Mouse (Mus musculus): ENCODE measurements around the gene Tomt. TPM values are rescaled to one million over a fixed set of nuclear protein-coding genes. Genes with fewer than 3 reads are reported as not detected.
A peak's percentile ranks its signal among the peaks of the same experiment; 100 is the strongest.

The Tomt gene
- polyA plus RNA-seq, 1 experiment, result not detected

GRCm38 (mm10) chr7:101896104-101897066 lies 9.8 kb downstream of the Tomt start:
- WGBS, result under 1% methylated on average over 57 of the region's 57 CpGs
- H3K27ac ChIP-seq (ENCODE audit: control insufficient read depth, insufficient read depth, low read depth, low read length, poor library complexity), result peak overlapping the region; percentile 77
- peak overlapping the region; percentile 92 for H3K4me3 ChIP-seq (replicated peaks; ENCODE audit: control insufficient read depth, low read depth, low read length)
- TF ChIP-seq CTCF (IDR thresholded peaks at IDR 0.05; ENCODE audit: control insufficient read depth, insufficient read depth, low read length) (no peak), POLR2A (IDR thresholded peaks at IDR 0.05; ENCODE audit: borderline replicate concordance, control insufficient read depth, low read depth, low read length) (peak; percentile 66; the same call in 1 of the 2 replicates)
- peaks cover 3% of the 10 kb centered on the region for H3K4me1 ChIP-seq (ENCODE audit: control insufficient read depth, insufficient read depth, low read length)

- Histone ChIP-seq H3K4me3 (replicated peaks; ENCODE audit: control insufficient read depth, low read depth, low read length) (peak overlapping the region; percentile 92), H3K4me1 (ENCODE audit: control insufficient read depth, insufficient read depth, low read length) (peaks cover 3% of the 10 kb centered on the region), H3K27ac (ENCODE audit: control insufficient read depth, insufficient read depth, low read depth, low read length, poor library complexity) (peak overlapping the region; percentile 69)
- 38% methylated on average over 9 of the region's 9 CpGs for WGBS
- TF ChIP-seq POLR2A (IDR thresholded peaks at IDR 0.05; ENCODE audit: borderline replicate concordance, control insufficient read depth, low read depth, low read length), result no peak
- TF ChIP-seq CTCF (IDR thresholded peaks at IDR 0.05; ENCODE audit: control insufficient read depth, insufficient read depth, low read length), result no peak
Measured at GRCm38 (mm10) chr7:101895695-101896094, 10.5 kb downstream of the Tomt start.

DNA sequence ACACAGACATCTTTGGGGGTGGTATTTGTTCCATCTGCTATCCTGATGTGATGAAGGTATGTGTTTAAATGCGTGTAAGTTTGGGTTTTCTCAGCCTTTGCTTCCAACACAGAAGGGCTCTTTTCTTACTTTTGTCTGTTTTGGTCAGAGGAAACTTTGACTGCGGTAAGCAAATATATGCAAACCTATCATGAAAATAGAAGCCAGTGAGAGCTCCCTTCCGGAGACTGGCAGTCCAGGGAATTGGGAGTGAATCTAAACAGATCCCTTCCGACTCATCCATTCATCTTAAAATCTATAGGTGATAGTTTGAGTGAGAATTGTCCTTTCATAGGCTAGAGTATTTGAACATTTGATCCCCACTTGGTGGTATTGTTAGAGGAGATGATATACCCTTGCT lies 17.7 kb downstream of the Tomt start:
- TF ChIP-seq POLR2A (IDR thresholded peaks at IDR 0.05; ENCODE audit: borderline replicate concordance, control insufficient read depth, low read depth, low read length), result no peak
- no peak for TF ChIP-seq CTCF (IDR thresholded peaks at IDR 0.05; ENCODE audit: control insufficient read depth, insufficient read depth, low read length)
- H3K4me3 ChIP-seq (replicated peaks; ENCODE audit: control insufficient read depth, low read depth, low read length), result no peak overlapping the region
- 78% methylated on average over 4 of the region's 4 CpGs for WGBS

GRCm38 (mm10) chr7:101886274-101886673 lies 19.9 kb downstream of the Tomt start:
- 82% methylated on average over 6 of the region's 6 CpGs for WGBS
- Histone ChIP-seq H3K27ac (ENCODE audit: control insufficient read depth, insufficient read depth, low read depth, low read length, poor library complexity) (no peak overlapping the region), H3K4me3 (replicated peaks; ENCODE audit: control insufficient read depth, low read depth, low read length) (no peak overlapping the region), H3K4me1 (ENCODE audit: control insufficient read depth, insufficient read depth, low read length) (no peaks in the 10 kb centered on the region)
- TF ChIP-seq POLR2A (IDR thresholded peaks at IDR 0.05; ENCODE audit: borderline replicate concordance, control insufficient read depth, low read depth, low read length) (no peak), CTCF (IDR thresholded peaks at IDR 0.05; ENCODE audit: control insufficient read depth, insufficient read depth, low read length) (no peak)

More for the DNA sequence above, 17.7 kb downstream of the Tomt start:
- Histone ChIP-seq H3K4me1 (ENCODE audit: control insufficient read depth, insufficient read depth, low read length) (no peaks in the 10 kb centered on the region), H3K27ac (ENCODE audit: control insufficient read depth, insufficient read depth, low read depth, low read length, poor library complexity) (no peak overlapping the region)

GRCm38 (mm10) chr7:101884160-101884559 lies 22.0 kb downstream of the Tomt start:
- Histone ChIP-seq H3K4me1 (ENCODE audit: control insufficient read depth, insufficient read depth, low read length) (no peaks in the 10 kb centered on the region), H3K27ac (ENCODE audit: control insufficient read depth, insufficient read depth, low read depth, low read length, poor library complexity) (no peak overlapping the region), H3K4me3 (replicated peaks; ENCODE audit: control insufficient read depth, low read depth, low read length) (no peak overlapping the region)
- WGBS, result 84% methylated on average over 4 of the region's 4 CpGs
- TF ChIP-seq CTCF (IDR thresholded peaks at IDR 0.05; ENCODE audit: control insufficient read depth, insufficient read depth, low read length) (no peak), POLR2A (IDR thresholded peaks at IDR 0.05; ENCODE audit: borderline replicate concordance, control insufficient read depth, low read depth, low read length) (no peak)

DNA sequence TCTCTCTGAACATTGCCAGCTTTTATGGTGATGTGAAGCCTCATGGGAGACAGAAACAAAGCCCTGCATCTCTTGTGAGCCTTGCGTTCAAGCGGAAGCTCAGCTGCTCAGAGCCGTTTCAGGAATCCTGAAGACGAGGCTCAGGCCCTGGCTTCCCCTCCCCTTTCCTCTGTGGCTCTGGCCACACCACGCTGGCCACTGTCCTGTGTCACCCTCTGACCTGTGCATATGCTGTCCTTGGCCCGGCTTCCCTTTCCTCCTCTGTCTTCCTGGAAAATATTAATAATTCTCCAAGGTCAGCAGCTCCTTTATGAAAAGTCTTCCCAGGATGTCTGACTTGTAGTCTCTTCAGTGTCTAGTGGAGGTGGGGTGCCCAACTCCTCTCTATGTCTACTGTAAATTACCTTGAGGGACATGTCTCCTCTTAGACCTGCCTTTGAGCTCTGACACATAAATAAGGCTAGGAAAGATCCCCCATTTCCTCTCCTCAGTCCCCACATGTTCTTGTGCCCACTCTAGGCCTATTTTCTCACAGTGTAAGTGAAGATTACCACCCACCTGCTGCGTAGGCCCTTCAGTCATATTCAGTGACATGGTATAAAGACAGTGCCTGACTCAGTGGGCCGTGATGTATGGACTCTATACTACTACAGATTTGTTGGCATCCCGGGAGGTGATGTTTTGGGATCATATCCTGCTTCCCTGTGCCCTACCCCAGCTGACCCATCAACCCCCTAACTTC lies 23.6 kb downstream of the Tomt start:
- no peaks in the 10 kb centered on the region for H3K4me1 ChIP-seq (ENCODE audit: control insufficient read depth, insufficient read depth, low read length)
- no peak overlapping the region for H3K27ac ChIP-seq (ENCODE audit: control insufficient read depth, insufficient read depth, low read depth, low read length, poor library complexity)
- 78% methylated on average over 9 of the region's 9 CpGs for WGBS
- H3K4me3 ChIP-seq (replicated peaks; ENCODE audit: control insufficient read depth, low read depth, low read length), result no peak overlapping the region
- TF ChIP-seq POLR2A (IDR thresholded peaks at IDR 0.05; ENCODE audit: borderline replicate concordance, control insufficient read depth, low read depth, low read length) (no peak), CTCF (IDR thresholded peaks at IDR 0.05; ENCODE audit: control insufficient read depth, insufficient read depth, low read length) (no peak)

DNA sequence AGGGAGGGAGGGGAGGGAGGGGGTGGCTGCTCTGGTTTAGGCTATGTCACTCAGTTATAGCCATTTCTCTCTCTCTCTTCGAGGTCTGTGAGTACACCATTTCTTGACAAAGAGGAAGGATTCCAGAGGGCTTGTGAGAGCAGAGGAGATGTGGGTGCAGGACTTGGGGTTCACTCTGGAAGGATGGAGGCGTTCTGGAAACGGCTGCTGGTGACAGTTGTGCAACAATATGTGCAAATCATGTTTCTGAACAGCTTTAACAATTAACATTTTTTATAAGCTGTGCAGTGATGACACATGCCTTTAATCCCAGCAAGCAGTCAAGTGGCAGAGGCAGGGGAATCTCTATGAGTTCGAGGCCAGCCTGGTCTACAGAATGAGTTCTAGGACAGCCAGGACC lies 25.3 kb downstream of the Tomt start:
- no peak overlapping the region for H3K27ac ChIP-seq (ENCODE audit: control insufficient read depth, insufficient read depth, low read depth, low read length, poor library complexity)
- no peaks in the 10 kb centered on the region for H3K4me1 ChIP-seq (ENCODE audit: control insufficient read depth, insufficient read depth, low read length)
- WGBS, result 43% methylated on average over 4 of the region's 4 CpGs
- no peak overlapping the region for H3K4me3 ChIP-seq (replicated peaks; ENCODE audit: control insufficient read depth, low read depth, low read length)
- no peak for TF ChIP-seq CTCF (IDR thresholded peaks at IDR 0.05; ENCODE audit: control insufficient read depth, insufficient read depth, low read length)
- TF ChIP-seq POLR2A (IDR thresholded peaks at IDR 0.05; ENCODE audit: borderline replicate concordance, control insufficient read depth, low read depth, low read length), result no peak

- no peak overlapping the region for H3K4me3 ChIP-seq (replicated peaks; ENCODE audit: control insufficient read depth, low read depth, low read length)
- H3K4me1 ChIP-seq (ENCODE audit: control insufficient read depth, insufficient read depth, low read length), result no peaks in the 10 kb centered on the region; the same call in 1 of the 2 replicates
- WGBS, result 94% methylated on average over 1 of the region's 1 CpGs
- H3K27ac ChIP-seq (ENCODE audit: control insufficient read depth, insufficient read depth, low read depth, low read length, poor library complexity), result no peak overlapping the region
- no peak for TF ChIP-seq POLR2A (IDR thresholded peaks at IDR 0.05; ENCODE audit: borderline replicate concordance, control insufficient read depth, low read depth, low read length)
Measured at GRCm38 (mm10) chr7:101875978-101876377, 30.2 kb downstream of the Tomt start.
